Mouse (Mus musculus) cerebellum, adult 11-12 months (tissue): ENCODE measurements at regions not wholly inside any gene's neighbourhood (a gene's known extent, or its start where the extent isn't known, plus 50 kb on each side); places are given as distances from the start of the nearest gene placed in this dataset.
"Not testable (repeated sequence)": the region's sequence is repeated elsewhere in the genome, so short reads cannot be mapped to it uniquely, and the experiment has no call there.

Experiments used
- DNase-seq: peaks from one replicate; pipeline ENCODE4 v3.0.0; 2022

DNA sequence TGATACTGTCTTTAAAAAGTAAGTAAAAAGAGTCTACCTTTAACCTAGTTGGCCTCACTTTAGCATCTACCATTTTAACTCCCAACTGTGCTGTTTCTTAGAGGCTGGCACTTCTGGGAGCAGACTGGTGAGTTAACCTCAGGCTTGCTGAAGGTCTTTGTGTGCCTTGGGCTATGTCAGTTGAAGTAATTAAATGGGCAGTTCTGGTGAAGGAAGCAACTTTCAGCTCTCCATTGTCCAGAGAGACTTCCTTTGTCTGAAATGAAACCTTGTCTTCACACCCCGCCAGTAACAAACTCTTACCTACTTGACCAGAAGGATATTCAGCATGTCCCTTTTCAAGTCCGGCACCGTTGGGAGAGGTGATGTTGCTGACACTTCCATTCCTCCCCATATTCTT, 55.5 kb downstream of the Zfp281 start:
- no peak for DNase-seq

DNA sequence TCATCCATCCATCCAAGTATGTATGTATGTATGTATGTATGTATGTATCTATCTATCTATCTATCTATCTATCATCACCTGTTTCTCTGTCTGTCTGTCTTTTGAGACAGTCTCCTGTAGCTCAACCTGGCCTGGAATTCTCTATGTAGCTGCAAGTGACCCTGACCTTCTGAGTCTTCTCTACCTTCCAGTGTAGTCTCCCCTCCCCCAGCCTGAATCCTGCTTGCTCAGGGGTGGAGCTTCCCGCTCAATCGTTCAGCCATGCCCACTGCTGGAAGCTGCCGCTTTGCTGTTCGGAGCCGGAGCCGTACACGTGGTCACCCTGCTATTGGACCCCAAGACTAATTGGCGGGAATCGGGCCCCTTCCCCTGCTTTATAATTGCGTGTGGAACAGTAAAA, 57.6 kb downstream of the Zfp281 start:
- DNase-seq, result not testable (repeated sequence)

DNA sequence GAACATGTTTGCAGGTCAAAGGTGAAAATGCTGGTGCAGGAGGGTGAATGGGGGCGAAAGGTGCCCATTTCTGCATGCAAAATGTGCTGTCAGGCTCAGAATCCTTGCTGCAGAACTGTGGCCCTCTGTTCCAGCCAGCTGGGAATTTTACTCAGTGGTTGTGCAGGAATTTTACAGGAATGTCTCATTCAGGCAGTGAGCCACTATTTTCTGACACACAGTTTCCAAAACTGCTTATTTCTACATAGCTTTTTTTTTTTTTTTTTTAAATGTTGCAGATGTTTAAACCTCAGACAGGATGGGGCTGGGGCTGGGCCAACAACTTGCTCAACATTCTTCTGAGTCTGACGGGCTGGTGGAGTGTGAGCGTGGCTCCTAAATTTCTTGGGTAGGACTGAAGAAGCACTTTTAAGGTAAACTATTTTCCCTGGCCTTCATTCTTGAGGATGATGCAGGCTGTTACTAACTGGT, 58.4 kb downstream of the Zfp281 start:
- no peak for DNase-seq

DNA sequence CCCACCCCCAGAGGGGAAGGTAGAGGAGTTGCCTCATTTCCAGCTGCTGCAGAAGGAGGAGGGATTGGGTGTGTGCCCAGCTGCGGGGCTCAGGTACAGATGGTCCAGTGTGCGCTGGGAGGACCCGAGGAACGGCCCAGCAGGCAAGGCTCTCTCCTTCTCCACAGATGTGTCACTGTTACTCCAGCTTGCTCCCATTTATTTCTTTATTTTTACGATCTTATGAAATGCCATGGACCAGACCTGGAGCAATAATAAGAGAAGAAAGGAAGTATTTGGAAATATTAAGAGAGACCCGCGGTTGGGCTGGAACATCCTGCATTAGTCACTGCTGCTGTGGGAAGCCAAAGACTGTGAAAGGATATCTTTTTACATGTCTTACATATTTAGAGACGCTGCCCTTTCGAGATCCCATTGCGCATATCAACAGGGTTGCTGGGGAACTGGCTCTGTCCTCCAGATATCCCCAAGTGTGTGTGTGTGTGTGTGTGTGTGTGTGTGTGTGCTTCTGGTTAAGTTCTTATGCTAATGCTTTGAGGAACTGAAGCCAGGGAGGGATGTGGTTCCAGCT, 58.9 kb downstream of the Zfp281 start:
- DNase-seq, result no peak

DNA sequence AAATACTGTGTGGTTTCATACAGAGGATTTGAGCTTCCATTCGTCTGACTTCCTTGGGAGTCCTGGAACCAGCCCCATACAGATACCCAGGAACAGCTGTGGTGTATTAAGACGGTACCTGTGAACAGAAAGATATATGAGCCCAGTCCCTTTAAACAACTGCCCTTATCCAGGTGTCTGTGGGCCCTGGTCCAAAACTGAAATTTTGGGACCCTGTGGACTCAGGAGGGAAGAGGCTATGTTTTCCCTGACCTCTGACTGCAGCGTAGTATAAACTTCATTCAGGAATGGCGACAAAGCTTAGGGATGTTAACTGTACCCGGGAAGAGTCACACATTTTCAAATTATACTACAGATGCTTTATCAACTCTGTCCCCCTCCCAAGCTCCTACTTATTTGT, 59.8 kb downstream of the Zfp281 start:
- DNase-seq, result no peak

DNA sequence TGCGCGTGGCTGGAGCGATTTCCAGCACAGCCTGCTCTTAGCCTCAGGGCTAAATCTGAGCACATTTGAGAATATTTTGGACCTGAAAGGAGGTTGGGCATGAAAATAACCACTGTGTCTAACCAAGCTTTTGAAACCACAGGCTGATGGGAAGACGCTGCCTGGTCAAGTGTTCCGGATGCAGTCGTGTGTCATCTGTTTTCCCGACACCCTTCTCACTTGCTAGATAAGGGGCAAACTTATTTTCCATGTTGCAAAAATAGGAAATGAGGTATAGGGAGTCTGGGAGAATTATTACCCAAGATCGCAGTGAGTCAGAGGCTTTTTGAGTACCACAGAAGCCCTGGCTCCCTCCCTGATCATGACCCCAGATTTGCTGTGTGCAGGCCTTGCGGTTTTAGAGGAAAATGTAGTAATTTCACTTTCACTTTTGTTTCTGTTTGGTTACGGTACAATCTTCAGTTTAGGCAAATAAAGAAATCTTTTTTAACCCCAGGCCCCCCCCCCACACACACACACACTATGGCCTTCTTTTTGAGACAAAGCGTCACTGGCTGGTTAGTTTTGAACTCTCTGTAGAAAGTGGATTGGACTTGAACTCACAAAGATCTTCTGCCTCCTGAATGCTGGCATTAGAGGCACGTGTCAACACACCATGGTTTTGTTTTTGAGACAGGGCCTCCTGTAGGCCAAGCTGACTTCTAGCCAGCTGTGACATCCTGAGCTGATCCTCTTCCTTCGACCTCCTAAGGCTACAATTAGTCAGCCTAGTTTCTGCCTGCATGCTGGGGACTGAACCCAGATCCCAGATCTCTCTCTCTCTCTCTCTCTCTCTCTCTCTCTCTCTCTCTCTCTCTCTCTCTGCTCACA, 60.7 kb downstream of the Zfp281 start:
- DNase-seq, result no peak

DNA sequence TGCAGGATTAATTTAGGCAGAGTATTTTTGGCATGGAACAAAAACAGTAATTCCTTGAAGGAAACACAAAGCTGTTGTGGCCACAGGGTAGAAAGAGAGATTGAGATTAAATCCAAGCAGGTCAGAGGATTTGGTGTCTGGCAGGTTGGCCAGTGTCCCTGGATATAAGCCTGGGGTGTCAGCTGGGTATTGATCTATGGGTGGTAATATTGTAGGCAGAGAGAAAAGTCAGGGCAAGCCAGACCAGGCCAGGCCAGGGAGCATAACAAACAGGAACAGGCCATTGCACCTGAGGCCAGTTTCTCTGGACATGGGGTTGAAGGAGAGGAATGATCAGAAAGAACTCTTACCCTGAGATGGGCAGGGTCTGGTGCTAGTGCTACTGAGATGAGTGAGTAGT, 61.8 kb downstream of the Zfp281 start:
- DNase-seq, result no peak

DNA sequence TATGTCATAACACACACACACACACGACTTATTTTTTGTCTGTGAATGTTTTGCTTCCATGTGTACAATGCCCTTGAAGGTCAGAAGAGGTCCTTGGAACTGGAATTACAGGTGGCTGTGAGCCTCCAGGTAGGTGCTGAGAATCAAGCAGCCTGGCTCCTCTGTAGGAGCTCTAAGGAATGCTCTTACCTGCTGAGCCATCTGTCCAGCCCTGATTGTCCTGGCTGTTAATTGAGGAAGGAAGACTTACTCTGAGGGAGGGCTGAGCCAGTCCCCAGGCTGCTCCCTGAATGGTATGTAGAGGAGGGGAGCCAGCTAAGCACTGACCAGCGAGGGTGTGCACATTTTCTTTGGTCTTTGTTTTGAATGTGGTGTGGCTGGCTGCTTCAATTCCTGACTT, 65.4 kb downstream of the Zfp281 start:
- peak; percentile 17 for DNase-seq

DNA sequence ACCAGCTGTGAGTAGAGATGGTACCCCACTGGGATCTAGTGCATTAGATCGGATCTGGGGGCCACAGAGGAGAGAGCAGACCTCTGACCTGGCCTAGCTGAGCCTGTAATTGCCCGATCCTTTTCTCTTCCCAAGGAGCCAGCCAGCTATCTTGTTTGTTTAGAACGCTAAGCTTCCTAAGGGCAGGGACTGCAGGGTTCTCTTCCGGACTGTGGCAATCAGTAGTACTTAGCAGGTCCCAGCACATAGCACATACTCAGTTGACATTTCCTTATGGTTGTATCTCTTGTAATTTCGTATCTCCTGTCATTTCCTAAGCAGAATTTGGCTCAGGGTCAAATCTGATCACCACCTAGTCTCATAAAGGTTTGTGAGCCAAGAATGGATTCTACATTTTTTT, 68.7 kb downstream of the Zfp281 start:
- DNase-seq, result no peak

DNA sequence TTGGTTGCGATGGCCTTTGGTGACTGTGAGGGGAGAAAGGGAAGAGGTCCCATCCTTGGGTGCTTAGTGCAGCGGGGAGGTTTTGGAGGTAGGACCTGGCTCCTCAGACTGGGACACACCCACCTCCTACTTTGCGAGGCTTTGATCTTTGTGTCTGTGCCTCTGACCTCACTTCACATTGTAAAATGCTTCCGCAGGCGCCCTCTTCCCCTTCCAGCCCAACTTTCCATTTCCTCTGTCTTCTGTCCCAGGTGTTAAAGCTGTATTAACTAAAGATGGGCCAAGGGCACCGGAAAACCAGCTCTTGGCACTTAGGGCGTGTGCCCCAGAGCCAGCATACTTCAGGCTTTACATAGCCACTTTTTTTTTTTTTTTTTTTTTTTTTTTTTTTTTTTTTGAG, 70.3 kb downstream of the Zfp281 start:
- no peak for DNase-seq

DNA sequence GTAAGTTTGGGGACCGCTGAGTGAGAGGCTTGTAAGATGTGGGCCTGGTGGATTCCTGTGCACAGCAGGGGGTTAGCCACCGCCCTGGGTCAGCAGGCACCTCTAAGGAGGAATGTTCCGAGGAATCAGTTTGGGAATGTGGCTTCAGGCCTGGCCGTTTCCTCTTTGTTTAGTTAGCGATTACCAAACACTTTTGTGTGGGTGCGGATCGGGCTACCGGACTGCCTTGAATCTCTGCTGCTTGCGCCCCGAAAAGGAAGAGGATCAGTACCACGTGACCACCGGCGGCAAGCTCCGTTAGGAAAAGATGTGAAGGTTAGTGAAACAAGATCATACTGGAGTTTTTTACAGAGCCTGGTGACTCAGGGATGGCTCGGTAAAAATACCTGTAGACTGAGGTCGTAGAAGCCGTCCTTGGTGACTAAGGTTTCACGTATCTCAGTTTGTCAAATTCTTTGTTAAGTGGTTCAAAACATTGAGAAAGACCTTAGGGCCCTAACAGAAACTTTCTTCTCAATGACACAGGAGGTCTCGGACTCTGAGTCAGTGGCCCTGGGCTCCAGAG, 71.5 kb downstream of the Zfp281 start:
- DNase-seq, result no peak

DNA sequence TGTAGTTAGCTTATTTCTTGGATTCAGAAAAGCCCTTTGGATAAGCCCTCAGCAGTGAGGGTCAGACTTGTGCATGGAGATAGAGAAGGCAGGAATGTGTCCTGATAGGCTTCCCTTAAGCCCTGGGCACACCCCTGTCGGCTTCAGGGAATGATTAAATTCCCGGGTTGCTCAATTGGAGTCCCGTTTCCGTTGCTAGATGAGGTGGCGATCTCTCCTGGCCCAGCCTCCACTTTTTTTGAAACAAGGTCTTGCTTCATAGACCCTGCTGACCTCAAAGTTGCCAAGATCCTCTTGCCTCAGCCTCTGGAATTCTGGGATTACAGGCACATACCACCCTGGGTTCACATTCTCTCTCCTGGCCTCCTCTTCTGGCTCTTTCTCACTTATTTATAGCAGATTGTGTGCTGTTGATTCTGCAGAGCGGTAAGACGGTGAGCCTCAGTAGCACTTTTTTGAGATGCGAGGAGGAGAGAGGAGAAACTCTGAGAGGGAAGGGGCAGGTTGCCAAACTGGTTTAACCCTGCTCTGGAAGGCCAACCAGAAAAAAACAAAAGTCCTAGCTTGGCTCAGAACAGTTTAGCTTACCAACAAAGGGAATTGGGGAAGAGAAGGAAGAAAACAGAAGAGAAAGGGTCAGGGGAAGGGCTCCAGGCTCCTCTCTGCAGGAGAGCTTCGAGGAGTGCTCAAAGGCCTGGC, 73.9 kb downstream of the Zfp281 start:
- no peak for DNase-seq

DNA sequence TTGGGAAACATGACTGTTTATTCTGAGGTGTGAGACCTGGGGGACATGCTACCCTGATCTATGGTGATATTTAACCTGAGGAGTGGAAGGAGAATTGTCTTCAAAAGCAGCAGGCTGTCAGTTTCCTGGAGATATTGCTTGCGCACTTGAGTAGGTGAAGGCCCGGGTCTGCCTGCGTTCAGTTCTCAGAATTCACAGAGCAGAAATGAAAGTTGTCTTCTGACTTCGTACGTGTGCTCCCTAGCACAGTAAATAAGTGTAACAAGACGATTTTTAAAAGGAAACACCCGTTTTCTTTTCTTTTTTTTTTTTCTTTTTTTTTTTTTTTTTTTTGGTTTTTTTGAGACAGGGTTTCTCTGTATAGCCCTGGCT, 74.4 kb downstream of the Zfp281 start:
- no peak for DNase-seq

DNA sequence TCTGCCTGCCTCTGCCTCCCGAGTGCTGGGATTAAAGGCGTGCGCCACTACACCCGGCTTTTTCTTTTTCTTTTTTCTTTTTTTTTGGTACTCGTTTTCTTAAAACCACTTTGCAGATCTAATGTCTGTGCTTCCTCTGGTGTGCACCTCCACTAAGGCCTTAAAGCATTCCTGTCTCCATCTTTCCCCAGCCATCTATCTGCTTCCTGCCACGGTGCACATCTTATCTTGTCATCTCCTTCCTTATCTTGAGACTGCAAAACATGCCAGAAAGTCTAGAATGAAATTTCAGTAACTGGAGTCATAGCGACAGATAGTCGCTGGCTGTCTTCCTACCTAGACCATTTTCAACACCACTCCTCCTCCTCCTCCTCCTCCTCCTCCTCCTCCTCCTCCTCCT, 74.9 kb downstream of the Zfp281 start:
- DNase-seq, result no peak

DNA sequence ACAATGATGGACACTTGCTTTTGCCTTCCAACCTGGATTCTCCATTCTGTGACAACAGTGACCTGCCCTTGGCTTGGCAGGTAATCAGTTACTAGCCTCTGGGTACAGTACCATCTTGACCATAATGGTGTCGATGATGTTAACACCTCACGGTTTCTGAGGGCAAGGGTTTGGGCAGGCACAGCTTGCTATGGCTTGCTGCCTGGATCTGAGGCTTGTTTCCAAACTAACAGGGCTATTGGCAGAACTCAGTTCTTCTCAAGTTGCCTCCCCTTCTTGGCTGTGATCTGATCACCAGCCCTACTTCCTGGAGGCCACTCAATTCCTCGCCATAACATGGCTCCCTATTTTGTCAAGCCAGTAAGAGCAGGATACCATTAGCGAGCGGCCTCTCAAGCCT, 79.4 kb downstream of the Zfp281 start:
- DNase-seq, result no peak

DNA sequence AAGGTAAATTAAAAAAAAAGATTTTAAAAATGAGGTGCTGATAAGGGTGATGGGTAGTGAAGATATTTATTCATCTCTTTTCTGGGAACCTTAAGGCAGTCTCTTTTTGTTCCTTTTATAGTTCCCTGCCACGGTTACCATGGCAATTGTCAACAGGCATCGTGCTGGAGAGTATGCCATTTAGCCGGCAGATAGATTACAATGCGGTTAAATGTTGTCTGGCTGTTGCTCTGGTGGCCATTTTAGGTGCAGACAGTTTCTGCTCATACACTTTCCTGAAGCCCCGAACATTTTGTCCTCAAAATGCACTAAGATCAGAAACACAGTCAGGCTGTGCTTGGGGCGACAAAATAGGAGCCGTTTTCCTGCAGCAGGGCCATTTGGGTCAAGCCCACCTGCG, 81.8 kb downstream of the Zfp281 start:
- DNase-seq, result no peak

DNA sequence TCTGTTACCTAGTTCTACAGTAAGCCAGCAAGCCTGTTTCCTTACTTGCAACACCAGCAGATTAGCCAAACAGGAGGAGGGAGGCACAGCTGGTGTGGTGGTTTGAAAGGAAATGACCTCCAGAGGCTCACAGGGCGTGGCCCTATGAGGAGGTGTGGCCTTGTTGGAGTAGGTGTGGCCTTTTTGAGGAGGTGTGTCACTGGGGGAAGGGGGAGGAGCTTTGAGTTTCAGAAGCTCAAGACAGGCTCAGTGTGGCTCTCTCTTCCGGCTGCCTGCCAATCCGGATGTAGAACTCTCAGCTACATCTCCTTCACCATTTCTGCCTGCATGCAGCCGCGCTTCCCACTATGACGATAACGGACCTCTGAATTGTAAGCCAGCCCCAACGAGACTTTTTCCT, 82.7 kb downstream of the Zfp281 start:
- DNase-seq, result no peak

DNA sequence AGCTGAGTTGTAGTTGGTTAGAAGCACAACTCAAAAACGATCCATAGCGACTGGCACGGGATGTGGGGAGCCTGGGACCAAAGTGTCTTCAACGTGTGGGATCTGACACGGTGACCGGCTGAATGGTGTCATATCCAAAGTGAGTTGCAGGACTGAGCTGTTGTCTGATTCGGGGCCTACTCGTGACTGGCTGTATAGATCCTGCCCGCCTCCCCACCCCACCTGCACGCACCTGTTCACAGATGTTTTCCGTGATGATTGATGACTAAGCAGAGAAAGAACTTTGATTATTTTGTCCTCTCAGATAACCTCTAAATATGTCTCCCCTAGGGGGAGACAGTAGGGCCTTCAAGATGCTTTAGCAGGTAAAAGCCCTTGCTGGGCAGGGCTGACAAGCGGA, 83.2 kb downstream of the Zfp281 start:
- DNase-seq, result no peak

DNA sequence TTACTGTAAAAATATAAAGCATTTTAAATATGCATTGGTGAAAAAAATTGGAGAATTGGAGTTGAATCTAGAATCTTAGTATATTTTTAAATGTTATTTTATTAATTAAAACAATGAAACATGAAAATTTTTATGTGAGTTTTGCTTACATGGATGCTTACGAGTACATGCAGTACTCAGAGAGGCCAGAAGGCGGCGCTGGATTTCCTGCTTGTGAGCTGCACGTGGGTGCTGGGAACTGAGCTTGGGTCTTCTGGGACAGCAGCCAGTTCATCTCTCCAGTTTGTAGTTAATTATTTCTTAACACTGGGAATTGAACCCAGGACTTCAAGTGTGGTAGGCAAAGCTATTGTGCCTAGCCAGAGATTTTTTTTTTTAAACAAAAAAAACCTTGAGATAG, 85.5 kb downstream of the Zfp281 start:
- DNase-seq, result no peak

DNA sequence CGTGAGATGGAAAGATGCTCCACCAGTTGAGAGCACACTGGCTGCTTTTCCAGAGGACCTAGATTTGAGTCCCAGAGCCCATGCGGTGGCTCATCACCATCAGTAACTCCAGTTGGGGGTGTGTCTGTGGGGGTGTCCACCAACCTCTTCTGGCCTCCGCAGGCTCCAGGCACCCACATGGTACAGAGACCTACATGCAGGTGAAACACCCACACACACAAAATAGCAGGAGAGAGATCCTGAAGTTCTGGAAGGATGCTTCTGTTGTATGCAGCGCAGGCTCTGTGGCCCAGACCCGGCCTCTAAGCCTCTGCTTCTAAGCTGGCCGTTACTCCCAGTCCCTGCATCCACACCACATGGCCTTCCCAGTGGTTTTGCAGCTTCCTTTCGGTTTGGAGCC, 86.5 kb downstream of the Zfp281 start:
- no peak for DNase-seq

DNA sequence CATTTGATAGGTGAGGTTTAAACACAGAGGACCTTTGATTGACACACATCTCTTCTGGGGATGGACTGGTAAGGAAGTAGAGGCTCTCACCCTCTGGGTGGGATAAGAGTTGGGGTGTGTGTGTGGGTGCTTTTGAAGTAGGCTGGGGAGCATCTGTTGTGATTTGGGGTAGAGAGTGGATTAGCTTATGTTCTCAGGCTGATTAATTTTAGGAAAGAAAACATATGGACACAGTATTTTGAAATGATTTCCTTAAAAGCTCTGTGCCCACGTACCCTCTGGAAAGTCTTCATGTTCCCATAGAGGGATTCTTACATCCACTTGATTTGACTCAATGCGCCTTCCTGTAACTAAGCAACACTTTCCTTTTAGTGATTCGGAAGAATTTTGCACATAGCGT, 89.4 kb downstream of the Zfp281 start:
- DNase-seq, result no peak

DNA sequence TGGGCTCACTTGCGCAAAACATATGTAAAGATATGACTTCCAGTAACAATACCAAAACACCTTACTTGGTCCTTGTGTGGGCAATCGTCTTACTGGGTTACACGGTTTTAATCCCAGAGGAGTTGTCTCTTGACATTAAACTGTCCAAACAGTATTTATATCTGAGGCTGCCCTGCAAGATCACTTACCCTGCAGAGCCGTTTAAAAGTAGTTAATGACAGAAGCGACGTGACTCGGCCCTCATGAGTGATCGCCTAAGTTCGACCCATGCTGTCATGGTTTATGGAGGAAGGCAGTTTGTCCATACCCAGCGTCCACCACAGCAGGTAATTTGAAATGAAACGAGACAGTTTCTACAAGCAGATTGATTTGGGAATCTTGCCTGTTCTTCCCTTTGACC, 90.3 kb downstream of the Zfp281 start:
- no peak for DNase-seq

DNA sequence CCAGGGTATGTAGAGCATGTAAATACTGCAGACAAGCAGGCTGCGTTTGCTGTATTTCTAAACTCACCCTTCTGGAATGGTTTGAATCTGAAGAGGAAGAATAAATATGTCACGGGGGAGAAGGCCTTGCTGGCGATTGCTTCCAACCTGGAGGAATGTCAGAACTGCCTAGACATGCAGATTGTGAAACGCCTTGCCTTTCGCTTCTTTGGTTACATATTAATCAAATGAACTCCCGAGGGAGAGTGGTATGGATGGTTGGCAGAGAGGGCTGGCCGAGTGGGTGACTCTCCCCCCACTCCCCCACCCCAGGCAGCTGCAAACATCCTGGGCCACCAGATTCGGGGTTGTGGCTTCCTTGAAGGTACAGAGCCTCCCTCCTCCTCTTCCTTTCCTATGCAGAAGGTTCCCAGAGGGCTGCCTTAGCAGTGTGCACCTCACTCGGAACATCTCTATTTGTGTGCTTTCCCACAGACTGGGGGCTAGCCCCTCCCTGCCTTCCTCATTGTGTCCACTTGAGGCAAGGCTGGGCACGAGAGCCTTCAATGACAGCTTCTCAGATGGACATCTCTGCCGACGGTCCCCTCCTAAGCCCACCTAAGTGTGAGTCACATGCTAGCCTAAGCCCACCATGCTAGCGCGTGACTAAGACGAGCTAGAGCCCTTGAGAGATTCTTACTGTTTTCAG, 93.3 kb downstream of the Zfp281 start:
- DNase-seq, result no peak
